Mouse (Mus musculus): ENCODE data around the gene Kcnj15. TPM values are rescaled to one million over a fixed set of nuclear protein-coding genes. Genes with fewer than 3 reads are reported as not detected.
A peak's percentile ranks its signal among the peaks of the same experiment; 100 is the strongest.

Kcnj15 gene
- total RNA-seq, 2 experiments from 2014 or later = 0.11 TPM; not detected in 1

DNA sequence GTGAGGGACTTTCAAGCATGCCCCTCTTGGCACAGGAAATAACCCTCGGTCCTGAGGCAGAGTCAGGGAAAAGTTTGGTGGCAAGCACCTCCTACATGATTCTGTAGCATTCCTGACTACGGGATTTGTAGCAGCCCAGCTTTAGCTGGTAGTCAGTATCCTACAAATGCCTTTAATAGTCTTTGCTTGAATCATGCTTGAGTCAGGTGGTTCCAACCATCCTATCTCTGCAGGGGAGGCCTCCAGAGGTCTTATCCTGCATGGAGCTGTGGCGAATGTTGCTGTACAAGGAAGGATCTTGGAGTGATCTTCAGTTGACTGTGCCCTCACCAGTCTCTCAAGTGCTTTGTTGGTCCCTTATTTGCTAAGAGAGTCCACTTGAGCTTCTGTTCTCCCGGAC, 28.4 kb downstream of the Kcnj15 start:
- no peak for DNase-seq
- intact Hi-C loops (cut with DNase I) = no loop called here
- Histone ChIP-seq H3K4me3 (no peak overlapping the region), H3K27ac (no peak overlapping the region)
- TF ChIP-seq CTCF (IDR thresholded peaks at IDR 0.05) = no peak

GRCm38 (mm10) chr16:95287656-95288055, 30.3 kb downstream of the Kcnj15 start:
- DNase-seq = no peak
- H3K27ac ChIP-seq = no peak overlapping the region
- intact Hi-C loops (cut with DNase I) = no loop called here
- no peak for TF ChIP-seq CTCF (IDR thresholded peaks at IDR 0.05)
- no peak overlapping the region for H3K4me3 ChIP-seq

DNA sequence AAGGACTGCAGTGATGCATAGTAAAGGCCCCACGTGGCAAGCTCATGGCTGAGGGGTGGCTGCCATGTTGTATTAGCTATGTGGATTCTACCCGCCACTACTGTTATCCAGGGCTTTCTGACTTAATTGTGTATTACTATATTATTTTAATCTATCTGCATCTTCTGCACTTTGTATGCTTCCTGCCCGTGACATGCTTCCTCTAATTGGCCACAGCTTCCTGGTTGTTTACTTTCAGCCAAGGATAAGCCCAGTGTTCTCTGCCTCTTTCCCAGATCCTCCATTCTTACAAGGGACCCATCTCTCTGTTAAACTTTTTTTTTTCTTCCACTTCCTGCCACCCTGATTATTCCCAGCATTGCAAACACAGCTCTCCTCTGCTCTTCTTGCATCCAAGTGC, 32.0 kb downstream of the Kcnj15 start:
- Histone ChIP-seq H3K4me3 (no peak overlapping the region), H3K27ac (no peak overlapping the region)
- TF ChIP-seq CTCF (IDR thresholded peaks at IDR 0.05) = no peak
- no peak for DNase-seq
- intact Hi-C loops (cut with DNase I) = no loop called here

DNA sequence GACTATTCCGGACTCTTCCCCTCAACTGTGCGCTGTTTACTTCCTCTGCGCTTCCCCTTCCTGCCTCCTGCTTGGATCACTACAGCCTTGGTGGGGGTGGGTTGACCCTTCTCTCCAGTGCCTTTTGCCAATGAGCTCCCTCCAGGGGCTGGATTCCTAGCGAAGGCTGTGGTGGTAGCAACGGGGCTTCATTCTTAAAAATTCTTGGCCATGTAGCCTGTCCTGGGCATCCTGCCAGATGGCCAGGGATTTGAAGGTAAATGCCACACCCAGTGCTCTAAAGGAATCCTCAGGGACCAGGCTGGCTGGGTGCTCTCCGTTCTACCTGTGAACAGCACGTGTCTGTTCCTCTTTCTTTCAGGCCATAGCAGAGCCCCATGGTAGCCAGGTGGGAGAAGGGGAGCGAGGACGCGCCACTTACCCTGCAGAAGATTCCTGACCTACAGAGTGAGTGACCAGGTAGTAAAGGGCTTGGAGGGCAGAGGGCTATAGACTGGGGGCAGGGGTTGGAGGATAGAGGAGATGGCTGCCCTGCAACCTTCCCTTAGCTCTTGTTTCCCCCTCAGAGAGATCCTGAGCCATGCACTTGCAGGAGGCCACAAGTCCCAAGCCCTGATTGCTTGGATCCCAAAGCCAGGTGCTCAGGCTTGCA, 34.2 kb downstream of the Kcnj15 start:
- peak overlapping the region; percentile 60 for H3K27ac ChIP-seq
- H3K4me3 ChIP-seq = peak overlapping the region; percentile 47
- intact Hi-C loops (cut with DNase I) = no loop called here
- TF ChIP-seq CTCF (IDR thresholded peaks at IDR 0.05) = no peak
- DNase-seq = peak; percentile 33

DNA sequence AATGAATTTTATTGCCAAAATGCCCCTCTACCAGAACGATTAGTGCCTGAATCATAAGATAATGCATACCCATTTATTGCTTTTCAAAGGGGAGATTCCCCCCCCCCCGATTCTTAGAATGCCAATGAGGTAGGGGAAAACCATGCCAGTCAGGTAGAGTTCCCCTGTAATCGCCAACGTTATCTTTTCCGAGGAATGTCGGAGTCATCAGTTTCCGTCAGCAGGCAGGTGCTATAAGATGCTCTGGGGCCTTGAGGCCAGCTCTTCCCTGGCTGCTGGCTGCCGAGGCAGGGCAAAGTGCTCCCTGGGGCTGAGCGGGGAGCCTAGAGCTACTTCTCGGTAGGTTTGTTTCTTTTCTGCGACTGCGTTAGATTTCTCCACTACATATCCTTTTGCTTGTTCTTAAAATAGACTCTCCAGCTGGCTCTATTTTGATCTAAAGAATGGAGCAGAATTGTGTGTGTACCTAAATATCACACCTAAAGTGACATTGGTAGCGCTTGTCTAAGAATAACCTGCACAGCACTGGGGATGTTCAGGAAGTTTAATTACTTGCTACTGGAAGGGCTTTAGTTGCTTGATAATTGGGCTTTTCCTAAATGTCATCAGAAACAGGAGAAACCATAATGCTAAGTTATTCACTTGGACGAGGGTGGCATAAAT, 35.6 kb downstream of the Kcnj15 start:
- TF ChIP-seq CTCF (IDR thresholded peaks at IDR 0.05) = no peak
- Histone ChIP-seq H3K27ac (no peak overlapping the region), H3K4me3 (no peak overlapping the region)
- intact Hi-C loops (cut with DNase I) = no loop called here
- no peak for DNase-seq

GRCm38 (mm10) chr16:95297651-95298050, 40.3 kb downstream of the Kcnj15 start:
- intact Hi-C loops (cut with DNase I) = no loop called here
- no peak for TF ChIP-seq CTCF (IDR thresholded peaks at IDR 0.05)
- no peak overlapping the region for H3K4me3 ChIP-seq
- H3K27ac ChIP-seq = no peak overlapping the region
- DNase-seq = no peak

- TF ChIP-seq CTCF (IDR thresholded peaks at IDR 0.05) = no peak
- Histone ChIP-seq H3K27ac (no peak overlapping the region), H3K4me3 (no peak overlapping the region)
- intact Hi-C loops (cut with DNase I) = no loop called here
- DNase-seq = no peak
These were observed 44.3 kb downstream of the Kcnj15 start for GRCm38 (mm10) chr16:95301667-95302066.

DNA sequence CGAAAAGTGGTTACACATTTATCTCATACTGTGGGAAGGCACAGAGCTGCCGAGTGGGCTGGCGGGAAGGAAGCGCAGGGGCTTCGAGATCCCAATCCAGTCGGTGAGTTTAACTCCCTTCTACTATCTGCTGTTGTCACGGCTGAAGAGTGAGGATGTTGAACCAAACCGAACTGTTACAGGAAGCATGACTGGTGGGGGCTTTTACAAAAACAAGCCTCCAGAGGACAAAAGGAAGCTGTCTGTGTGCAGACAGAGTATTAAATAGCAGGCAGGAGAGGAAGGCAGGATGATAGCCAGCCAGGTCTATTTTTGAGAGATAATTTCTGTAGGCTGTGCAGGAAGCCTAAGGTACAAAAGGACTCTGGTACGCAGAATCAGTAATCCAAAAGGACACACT, 46.3 kb downstream of the Kcnj15 start:
- DNase-seq = no peak
- no peak overlapping the region for H3K27ac ChIP-seq
- intact Hi-C loops (cut with DNase I) = no loop called here
- TF ChIP-seq CTCF (IDR thresholded peaks at IDR 0.05) = no peak
- H3K4me3 ChIP-seq = no peak overlapping the region

- Histone ChIP-seq H3K4me3 (no peak overlapping the region), H3K27ac (no peak overlapping the region)
- intact Hi-C loops (cut with DNase I) = no loop called here
- no peak for TF ChIP-seq CTCF (IDR thresholded peaks at IDR 0.05)
- DNase-seq = no peak
These were observed 50.5 kb downstream of the Kcnj15 start for GRCm38 (mm10) chr16:95307823-95308360.

DNA sequence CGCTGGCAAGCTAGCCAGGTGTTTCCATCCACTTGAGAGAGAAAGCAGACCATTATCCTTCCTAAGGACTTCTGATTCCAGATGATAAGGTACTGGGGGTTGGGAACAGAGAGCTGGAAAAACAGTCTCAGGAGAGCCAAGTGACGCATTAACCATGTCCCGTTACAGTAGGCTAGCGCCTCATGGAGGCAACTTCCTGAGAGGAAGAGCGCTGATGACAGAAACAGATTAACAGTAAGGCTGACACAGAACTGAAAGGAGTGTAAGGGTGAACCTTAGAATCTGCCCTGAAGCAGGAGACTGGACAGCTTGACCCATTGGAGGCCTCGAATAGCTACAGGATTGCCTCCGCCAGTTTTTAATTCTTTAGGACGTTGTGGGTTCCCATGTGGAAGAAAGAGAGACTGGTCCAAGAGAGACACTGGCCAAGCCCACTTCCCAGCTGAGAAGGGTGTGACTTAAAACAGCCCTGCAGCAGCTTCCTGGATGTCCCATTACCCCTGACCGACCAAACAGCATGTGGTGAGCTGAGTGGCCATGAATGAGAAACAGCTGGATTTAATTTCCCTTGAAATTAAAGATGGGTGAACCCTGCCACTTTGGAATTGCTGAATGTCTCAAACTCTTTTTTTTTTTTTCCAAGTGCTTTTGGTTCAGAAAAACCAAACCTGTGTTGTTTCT, 64.7 kb downstream of the Kcnj15 start:
- no peak for TF ChIP-seq CTCF (IDR thresholded peaks at IDR 0.05)
- Histone ChIP-seq H3K27ac (peak overlapping the region; percentile 64), H3K4me3 (peak overlapping the region; percentile 13; the same call in 1 of the 2 replicates)
- intact Hi-C loops (cut with DNase I) = no loop called here
- DNase-seq = peak; percentile 23

- TF ChIP-seq CTCF (IDR thresholded peaks at IDR 0.05) = no peak
- intact Hi-C loops (cut with DNase I) = no loop called here
- DNase-seq = no peak
- H3K4me3 ChIP-seq = no peak overlapping the region
- H3K27ac ChIP-seq = no peak overlapping the region
These were observed 74.8 kb downstream of the Kcnj15 start for GRCm38 (mm10) chr16:95332159-95332558.

DNA sequence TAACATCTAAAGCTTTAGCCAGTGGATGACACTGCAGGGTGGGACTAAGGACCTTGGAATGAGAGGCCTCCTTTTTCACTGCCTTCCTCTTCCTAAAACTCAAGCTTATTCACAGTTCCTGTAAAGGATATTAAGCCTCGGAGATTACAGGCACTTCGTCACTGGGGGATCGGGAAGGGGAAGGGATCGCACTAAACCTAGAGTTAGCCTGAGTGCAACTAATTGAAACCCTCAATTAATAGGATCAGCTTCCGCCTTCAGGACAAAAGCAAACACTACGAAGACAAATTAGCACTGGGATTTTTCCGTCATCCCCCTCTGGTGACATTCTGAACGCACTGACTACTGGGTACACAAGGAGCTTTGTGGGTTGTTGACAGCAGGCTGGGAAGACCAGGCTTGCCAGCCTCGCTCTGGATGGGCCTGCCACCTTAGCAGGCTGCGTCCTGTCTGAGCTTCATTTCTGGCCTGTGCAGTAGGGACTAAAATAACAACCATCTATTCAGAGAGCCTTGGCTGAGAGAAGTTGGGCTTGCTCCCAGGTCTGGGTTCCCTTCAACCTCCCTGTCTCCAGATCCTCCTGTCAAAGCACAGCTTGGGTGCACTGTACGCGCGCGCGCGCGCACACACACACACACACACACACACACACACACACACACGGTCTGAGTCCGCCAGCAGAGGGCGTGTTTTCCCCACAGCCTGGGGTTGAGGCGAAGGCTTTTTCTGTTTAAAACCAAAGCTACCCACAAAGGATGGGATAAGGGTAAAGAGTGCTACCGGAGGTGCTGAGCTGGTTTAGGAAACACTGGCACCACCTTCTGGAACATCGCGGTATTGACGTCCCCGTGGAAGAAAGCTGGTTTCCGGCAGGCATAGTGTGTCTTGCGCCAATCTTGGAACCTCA, 83.8 kb downstream of the Kcnj15 start:
- peak; percentile 75 for TF ChIP-seq CTCF (IDR thresholded peaks at IDR 0.05)
- intact Hi-C loops (cut with DNase I) = loop anchor here (1.0 to 10.0 kb wide), 3 partner anchors 145 to 556 kb away; no protein-coding TSS in a partner anchor
- peak overlapping the region; percentile 74 for H3K27ac ChIP-seq
- DNase-seq = peak; percentile 75
- peak overlapping the region; percentile 1 for H3K4me3 ChIP-seq

All from gastrocnemius, adult 2 months (tissue).